Mouse (Mus musculus) olfactory bulb, adult 2 months (tissue): ENCODE measurements at regions not wholly inside any gene's neighbourhood (a gene's known extent, or its start where the extent isn't known, plus 50 kb on each side); places are given as distances from the start of the nearest gene placed in this dataset.

Experiments used
- CTCF ChIP-seq: fragments of 200-500 bp; IDR thresholded peaks from 2 replicates; pipeline ENCODE4 v1.5.1; 2012; ENCODE audit warnings: low read depth, mild to moderate bottlenecking, low read length, moderate library complexity; ENCODE audit not compliant: insufficient read depth
- POLR2A ChIP-seq: fragments of 200-500 bp; IDR thresholded peaks from 2 replicates; pipeline ENCODE4 v1.6.1; 2012; ENCODE audit warnings: mild to moderate bottlenecking, low read depth, low read length, moderate library complexity; ENCODE audit not compliant: insufficient read depth

GRCm38 (mm10) chr2:45859445-45859844, 742.2 kb upstream of the Zeb2 start:
- TF ChIP-seq CTCF (no peak), POLR2A (no peak)
